10 mouse cellular contexts compared by ENCODE assay signal in genomic region chr14:55271158-55271557, GRCm38 (mm10). TPM values are rescaled to one million over a fixed set of nuclear protein-coding genes. Genes with fewer than 3 reads are reported as not detected.
DNase-seq lines count a peak whose midpoint lies in the region; ATAC-seq lines count a peak whose summit lies in the region.
"Had no signal": no experiment of that assay in that cellular context is flagged by ENCODE, and none has a peak within 500 bp of the region (broad histone marks: within the 10 kb centered on the region; RNA-seq: fewer than 3 reads in every experiment).

No protein-coding gene starts in this region.

- no peaks in the 10 kb centered on the region for H3K27me3 ChIP-seq in embryonic facial prominence, embryonic 11.5 days (ENCODE audit: control insufficient read depth, insufficient read depth, low read length)

- H3K4me2 ChIP-seq in embryonic facial prominence, embryonic 11.5 days (ENCODE audit: low read depth, low read length) = no peak overlapping the region

- H3K9me3 ChIP-seq in embryonic facial prominence, embryonic 11.5 days (replicated peaks; ENCODE audit: control insufficient read depth, low read length) = no peaks in the 10 kb centered on the region

- 70% methylated on average over 3 of the region's 3 CpGs for WGBS in embryonic facial prominence, embryonic 11.5 days

- no peak overlapping the region for H3K27ac ChIP-seq in embryonic facial prominence, embryonic 11.5 days (replicated peaks; ENCODE audit: low read depth, low read length)

- peak; percentile 16 for DNase-seq in cerebellum, adult 11 months
- no peak for DNase-seq in cerebellum, adult 11-12 months
- peak; percentile 64 for DNase-seq in testis, postnatal 10 days (ENCODE audit: low spot score)
- DNase-seq in testis, postnatal 14 days (ENCODE audit: low spot score) = no peak
- DNase-seq in embryonic facial prominence, embryonic 11.5 days (ENCODE audit: low spot score) = peak; percentile 76
- peak; percentile 82 for DNase-seq in layer of hippocampus, adult 11-12 months (ENCODE audit: low spot score)
- DNase-seq in lung, postnatal 10 days = peak; percentile 79
- peak; percentile 30 for DNase-seq in thymus, postnatal 25 days

- no peak overlapping the region for H3K4me3 ChIP-seq in embryonic facial prominence, embryonic 11.5 days (ENCODE audit: low read depth, low read length)
- H3K4me3 ChIP-seq: myocyte had no signal

- ATAC-seq in embryonic facial prominence, embryonic 11.5 days (replicated peaks; ENCODE audit: insufficient number of reproducible peaks, low FRiP score, low TSS enrichment, low read depth) = no peak

- no peak overlapping the region for H3K9ac ChIP-seq in embryonic facial prominence, embryonic 11.5 days (replicated peaks; ENCODE audit: low read length)

- no peaks in the 10 kb centered on the region for H3K36me3 ChIP-seq in embryonic facial prominence, embryonic 11.5 days (replicated peaks; ENCODE audit: control insufficient read depth, insufficient read depth, low read depth, low read length)

- no peaks in the 10 kb centered on the region for H3K4me1 ChIP-seq in embryonic facial prominence, embryonic 11.5 days (ENCODE audit: control insufficient read depth, insufficient read depth, low read length)

RNA-seq across cellular contexts. Expression of gene Dhrs2, which starts 49.4 kb away (rescaled TPM):
- polyA plus RNA-seq in embryonic facial prominence, embryonic 11.5 days (2014; fragmentation: Nextera tagmentation; extraction: Ambion mirVana) = 0.52 TPM in 1 of 2 replicates, not detected in the other
- polyA plus RNA-seq: C2C12, myocyte had no signal

Comparison
In these comparisons a context has a peak if more than half of its experiments do, and no peak if none do; other contexts are left out.
1. DNase-seq: peak in cerebellum, adult 11 months (single experiment), testis, postnatal 10 days (single experiment), embryonic facial prominence, embryonic 11.5 days (single experiment), layer of hippocampus, adult 11-12 months (single experiment), lung, postnatal 10 days (single experiment) and thymus, postnatal 25 days (single experiment); none in cerebellum, adult 11-12 months (single experiment) and testis, postnatal 14 days (single experiment).